In the genomic region with DNA sequence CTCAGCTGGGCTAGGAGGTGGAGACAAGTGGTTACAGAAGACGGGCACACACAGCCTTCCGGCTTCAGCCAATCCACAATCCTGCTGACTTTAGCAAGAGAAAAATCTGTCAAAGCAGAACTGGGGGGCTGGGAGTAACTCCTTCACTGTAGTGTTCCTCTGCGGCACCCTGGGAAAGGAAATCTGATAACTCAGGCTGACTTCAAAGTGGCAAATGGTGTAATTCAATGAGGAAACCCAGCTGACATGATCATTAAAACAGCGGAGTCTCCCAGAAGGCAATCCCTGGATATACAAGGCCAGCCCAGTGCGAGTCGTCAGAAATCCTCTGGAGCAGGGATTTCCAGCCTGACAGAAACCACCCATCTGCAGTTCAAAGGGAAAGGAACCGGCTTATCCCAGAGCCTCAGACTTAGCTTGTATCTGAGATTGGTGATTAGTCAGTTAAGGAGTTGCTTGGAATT, we compare ENCODE assay signal across 10 mouse cellular contexts. TPM values are rescaled to one million over a fixed set of nuclear protein-coding genes. Genes with fewer than 3 reads are reported as not detected.
A peak's percentile ranks its signal among the peaks of the same experiment; 100 is the strongest.
DNase-seq lines count a peak whose midpoint lies in the region; ATAC-seq lines count a peak whose summit lies in the region.
"Had no signal": no experiment of that assay in that cellular context is flagged by ENCODE, and none has a peak within 500 bp of the region (broad histone marks: within the 10 kb centered on the region; RNA-seq: fewer than 3 reads in every experiment).

No protein-coding gene starts in this region.

- peaks cover 8% of the 10 kb centered on the region; the same call in 1 of the 2 replicates for H3K4me1 ChIP-seq in embryonic facial prominence, embryonic 15.5 days
- H3K4me1 ChIP-seq in limb, embryonic 15.5 days: peaks cover 10% of the 10 kb centered on the region

- ATAC-seq in embryonic facial prominence, embryonic 15.5 days (ENCODE audit: insufficient number of reproducible peaks, low FRiP score, low TSS enrichment, low read depth): peak; percentile 69
- ATAC-seq in limb, embryonic 15.5 days (ENCODE audit: insufficient number of reproducible peaks, low FRiP score, low TSS enrichment, low read depth): peak; percentile 44; the same call in 1 of the 2 replicates
- no peak for ATAC-seq in cerebellum, adult (ENCODE audit: insufficient number of reproducible peaks, low FRiP score, low TSS enrichment)

- intact Hi-C loops in heart, postnatal 10 days (cut with DNase I): loop anchor here (10.0 kb wide), 1 partner anchor 340 kb away; the partner anchor contains the start of gene Tacstd2
- intact Hi-C loops in heart, postnatal 25 days (cut with DNase I): loop anchor here (10.0 kb wide), 1 partner anchor 240 kb away; no protein-coding TSS in a partner anchor

- H3K9me3 ChIP-seq in embryonic facial prominence, embryonic 15.5 days (replicated peaks): no peaks in the 10 kb centered on the region
- no peaks in the 10 kb centered on the region for H3K9me3 ChIP-seq in limb, embryonic 15.5 days

- H3K4me3 ChIP-seq in embryonic facial prominence, embryonic 15.5 days (replicated peaks): no peak overlapping the region
- no peak overlapping the region for H3K4me3 ChIP-seq in limb, embryonic 15.5 days

- H3K27ac ChIP-seq in embryonic facial prominence, embryonic 15.5 days (replicated peaks): peak overlapping the region; percentile 22; the same call in 1 of the 2 replicates
- peak overlapping the region; percentile 11; the same call in 1 of the 2 replicates for H3K27ac ChIP-seq in limb, embryonic 15.5 days
- H3K27ac ChIP-seq: liver, embryonic 14.5 days had no signal

- H3K9ac ChIP-seq in embryonic facial prominence, embryonic 15.5 days: no peak overlapping the region
- no peak overlapping the region for H3K9ac ChIP-seq in limb, embryonic 15.5 days
- H3K9ac ChIP-seq: liver, embryonic 14.5 days had no signal

- peak; percentile 3 to 9 for DNase-seq in heart, postnatal 10 days
- no peak for DNase-seq in heart, postnatal 25 days (ENCODE audit: low spot score)
- peak; percentile 57 for DNase-seq in embryo, embryonic 10 days (ENCODE audit: low spot score)
- DNase-seq in testis, postnatal 10 days (ENCODE audit: low spot score): no peak
- no peak for DNase-seq in urinary bladder, adult 2 months (ENCODE audit: low spot score)
- DNase-seq: thymus, adult 2 months had no signal

- no peaks in the 10 kb centered on the region for H3K27me3 ChIP-seq in embryonic facial prominence, embryonic 15.5 days
- H3K27me3 ChIP-seq in limb, embryonic 15.5 days: no peaks in the 10 kb centered on the region

- H3K36me3 ChIP-seq in embryonic facial prominence, embryonic 15.5 days: no peaks in the 10 kb centered on the region
- H3K36me3 ChIP-seq in limb, embryonic 15.5 days: no peaks in the 10 kb centered on the region

- no peak overlapping the region; the same call in 1 of the 2 replicates for H3K4me2 ChIP-seq in embryonic facial prominence, embryonic 15.5 days (replicated peaks)
- no peak overlapping the region for H3K4me2 ChIP-seq in limb, embryonic 15.5 days

- WGBS in embryonic facial prominence, embryonic 15.5 days: 5% methylated on average over 7 of the region's 7 CpGs
- WGBS in limb, embryonic 15.5 days: 6% methylated on average over 7 of the region's 7 CpGs

RNA-seq across cellular contexts. Expression of gene Serbp1, which starts 42.8 kb away (rescaled TPM):
- total RNA-seq in heart, postnatal 10 days (2021): 100 to 1,000 TPM; 247 to 271 TPM
- 100 to 1,000 TPM; 191 to 213 TPM for total RNA-seq in heart, postnatal 25 days (2021)
- polyA plus RNA-seq in embryonic facial prominence, embryonic 15.5 days (2015; fragmentation: Nextera tagmentation; extraction: Ambion mirVana): 399 and 435 TPM in 2 replicates
- polyA plus RNA-seq in limb, embryonic 15.5 days (2015; fragmentation: Nextera tagmentation; extraction: Ambion mirVana): 381 and 399 TPM in 2 replicates
- 257 and 307 TPM in 2 replicates for polyA plus RNA-seq in urinary bladder, adult 2 months (2012; rRNA removed)

Comparison
In these comparisons a context has a peak if more than half of its experiments do, and no peak if none do; other contexts are left out.
1. DNase-seq: peak in heart, postnatal 10 days (2 of 2) and embryo, embryonic 10 days (single experiment); none in heart, postnatal 25 days (single experiment), testis, postnatal 10 days (single experiment) and urinary bladder, adult 2 months (single experiment).